Mouse (Mus musculus): ENCODE measurements around the gene Grifin. TPM values are rescaled to one million over a fixed set of nuclear protein-coding genes. Genes with fewer than 3 reads are reported as not detected.
A peak's percentile ranks its signal among the peaks of the same experiment; 100 is the strongest.

Grifin gene
- polyA plus RNA-seq, 1 experiment from 2014 or later, result not detected

GRCm38 (mm10) chr5:140567321-140567720 lies 2.5 kb upstream of the Grifin start:
- Histone ChIP-seq H3K4me2 (replicated peaks) (no peak overlapping the region), H3K27ac (no peak overlapping the region), H3K36me3 (no peaks in the 10 kb centered on the region), H3K27me3 (replicated peaks) (no peaks in the 10 kb centered on the region), H3K4me1 (peaks cover 22% of the 10 kb centered on the region), H3K9me3 (no peaks in the 10 kb centered on the region), H3K4me3 (no peak overlapping the region), H3K9ac (no peak overlapping the region)
- 52% methylated on average over 11 of the region's 11 CpGs for WGBS
- 0 out of 2 replicates have a peak, but pooled peaks have one; percentile 37 for ATAC-seq (ENCODE audit: low FRiP score, low read depth)

DNA sequence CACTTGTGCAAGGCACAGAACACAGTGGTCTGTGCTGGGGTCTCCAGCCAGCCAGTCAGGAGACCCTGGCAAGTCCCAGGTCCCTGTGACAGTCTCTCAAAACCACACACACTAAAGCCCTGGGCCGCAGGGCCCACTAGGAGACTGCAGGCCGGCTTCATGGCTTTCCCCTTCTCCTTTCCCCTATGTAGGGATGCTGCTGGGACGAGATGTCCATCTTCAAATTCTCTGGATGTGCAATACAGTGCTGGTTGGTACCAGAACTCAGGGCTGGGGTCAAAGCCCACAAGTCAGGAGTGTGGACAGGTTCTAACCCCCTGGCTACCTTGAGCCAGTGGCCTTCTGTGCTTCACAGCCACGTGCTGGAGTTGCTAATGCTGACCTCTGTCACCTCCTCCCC lies 1.4 kb upstream of the Grifin start:
- Histone ChIP-seq H3K27ac (no peak overlapping the region), H3K36me3 (no peaks in the 10 kb centered on the region), H3K4me1 (peaks cover 22% of the 10 kb centered on the region), H3K27me3 (replicated peaks) (no peaks in the 10 kb centered on the region), H3K4me3 (no peak overlapping the region), H3K9me3 (no peaks in the 10 kb centered on the region), H3K9ac (no peak overlapping the region), H3K4me2 (replicated peaks) (no peak overlapping the region)
- WGBS, result 68% methylated on average over 4 of the region's 4 CpGs
- no peak for ATAC-seq (ENCODE audit: low FRiP score, low read depth)

- no peak overlapping the region for H3K4me2 ChIP-seq (replicated peaks)
- H3K9me3 ChIP-seq, result no peaks in the 10 kb centered on the region
- H3K4me3 ChIP-seq, result no peak overlapping the region
- H3K9ac ChIP-seq, result no peak overlapping the region
- H3K27me3 ChIP-seq (replicated peaks), result no peaks in the 10 kb centered on the region
- ATAC-seq (ENCODE audit: low FRiP score, low read depth), result no peak
- H3K4me1 ChIP-seq, result peaks cover 19% of the 10 kb centered on the region
- WGBS, result 70% methylated on average over 6 of the region's 6 CpGs
- H3K36me3 ChIP-seq, result no peaks in the 10 kb centered on the region
- H3K27ac ChIP-seq, result no peak overlapping the region
These were observed 985 bp upstream of the Grifin start for GRCm38 (mm10) chr5:140565856-140566255.

DNA sequence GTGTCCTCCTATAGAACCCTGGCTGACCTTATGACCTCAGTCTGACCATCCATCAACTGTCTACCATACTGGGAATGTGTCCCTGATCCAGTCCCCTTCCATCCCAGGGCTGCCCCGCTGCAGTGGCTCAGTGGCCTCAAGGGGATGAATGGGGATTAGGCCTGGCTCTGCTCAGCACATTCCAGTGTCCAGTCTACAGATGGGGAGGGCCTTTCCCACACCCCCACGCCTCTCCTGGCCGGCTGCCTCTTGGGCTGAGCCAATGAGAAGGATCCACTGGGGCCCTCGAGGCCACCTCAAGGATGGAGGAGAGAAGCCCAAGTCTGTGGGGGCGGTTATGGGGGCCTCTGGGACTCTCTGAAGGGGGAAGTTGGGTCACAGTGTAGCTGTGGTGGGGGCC lies 580 bp upstream of the Grifin start:
- Histone ChIP-seq H3K27ac (no peak overlapping the region), H3K4me1 (peaks cover 19% of the 10 kb centered on the region), H3K4me3 (no peak overlapping the region), H3K36me3 (no peaks in the 10 kb centered on the region), H3K4me2 (replicated peaks) (no peak overlapping the region), H3K9me3 (no peaks in the 10 kb centered on the region), H3K27me3 (replicated peaks) (no peaks in the 10 kb centered on the region), H3K9ac (no peak overlapping the region)
- 31% methylated on average over 5 of the region's 5 CpGs for WGBS
- no peak for ATAC-seq (ENCODE audit: low FRiP score, low read depth)

DNA sequence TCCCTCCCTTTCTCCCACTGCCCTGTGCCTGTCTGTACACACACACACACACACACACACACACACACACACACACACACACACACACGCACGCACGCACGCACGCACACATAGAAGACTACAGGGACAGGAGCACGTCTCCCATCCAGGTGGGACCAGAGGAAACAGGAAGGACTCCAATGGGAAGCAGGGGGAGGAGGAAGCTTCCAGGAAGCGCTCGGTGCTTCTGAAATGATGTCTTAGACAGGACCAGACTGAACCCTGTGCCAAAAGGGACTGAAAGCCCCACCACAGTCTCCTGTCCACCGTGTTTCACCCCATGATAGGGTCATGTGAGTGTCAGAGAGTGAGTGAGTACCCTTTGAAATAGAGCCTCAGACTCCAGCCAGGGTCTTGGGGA lies 2.3 kb downstream of the Grifin start:
- H3K4me2 ChIP-seq (replicated peaks), result no peak overlapping the region
- H3K9ac ChIP-seq, result no peak overlapping the region
- no peaks in the 10 kb centered on the region for H3K9me3 ChIP-seq
- no peaks in the 10 kb centered on the region for H3K27me3 ChIP-seq (replicated peaks)
- 86% methylated on average over 6 of the region's 9 CpGs for WGBS
- peaks cover 13% of the 10 kb centered on the region; the same call in 1 of the 2 replicates for H3K4me1 ChIP-seq
- no peak overlapping the region for H3K4me3 ChIP-seq
- H3K27ac ChIP-seq, result no peak overlapping the region
- no peaks in the 10 kb centered on the region for H3K36me3 ChIP-seq
- no peak for ATAC-seq (ENCODE audit: low FRiP score, low read depth)

DNA sequence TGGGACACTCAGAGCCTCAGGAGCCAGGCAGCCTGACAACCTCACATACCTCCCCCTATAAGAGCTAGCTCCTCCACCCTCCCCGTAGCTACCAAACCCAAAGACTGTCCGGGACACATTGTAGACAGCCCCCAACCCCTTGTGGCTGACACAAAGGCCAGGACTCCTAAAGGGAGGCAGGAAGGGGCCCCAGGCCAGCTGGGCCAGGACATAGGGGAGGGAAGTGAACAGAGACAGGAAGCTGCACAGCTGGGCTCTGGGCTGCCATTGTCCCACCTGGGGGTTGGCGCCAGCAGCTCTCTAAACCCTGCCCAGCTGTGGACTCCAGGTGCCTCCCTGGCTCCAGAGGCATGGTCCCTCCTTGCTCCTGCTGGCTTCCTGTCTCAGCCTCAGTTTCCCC lies 8.0 kb downstream of the Grifin start:
- H3K4me3 ChIP-seq, result no peak overlapping the region
- H3K36me3 ChIP-seq, result no peaks in the 10 kb centered on the region
- no peaks in the 10 kb centered on the region for H3K9me3 ChIP-seq
- 36% methylated on average over 3 of the region's 3 CpGs for WGBS
- no peak for ATAC-seq (ENCODE audit: low FRiP score, low read depth)
- H3K27me3 ChIP-seq (replicated peaks), result no peaks in the 10 kb centered on the region
- H3K27ac ChIP-seq, result no peak overlapping the region
- H3K9ac ChIP-seq, result no peak overlapping the region
- H3K4me1 ChIP-seq, result no peaks in the 10 kb centered on the region
- no peak overlapping the region for H3K4me2 ChIP-seq (replicated peaks)

DNA sequence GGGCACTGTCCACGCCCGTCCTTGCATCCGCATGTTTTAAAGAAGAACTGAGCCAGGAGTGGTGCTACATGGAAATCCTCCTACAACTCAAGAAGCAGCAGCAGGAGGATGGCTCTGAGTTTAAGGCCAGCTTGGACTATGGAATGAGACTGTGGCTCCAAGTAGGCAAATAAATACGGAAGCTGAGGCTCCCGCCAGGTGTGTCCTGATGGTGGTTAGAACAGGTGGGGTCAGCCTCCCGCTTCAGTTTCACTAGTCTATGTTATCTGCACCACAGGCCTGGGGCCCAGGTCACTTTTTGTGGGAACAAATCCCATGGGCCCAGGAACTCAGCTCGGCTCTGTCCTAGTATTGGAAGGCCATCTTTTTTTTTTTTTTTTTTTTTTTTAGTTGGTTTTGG lies 11.2 kb downstream of the Grifin start:
- Histone ChIP-seq H3K27me3 (replicated peaks) (no peaks in the 10 kb centered on the region), H3K36me3 (no peaks in the 10 kb centered on the region), H3K4me3 (no peak overlapping the region), H3K4me1 (no peaks in the 10 kb centered on the region), H3K27ac (no peak overlapping the region), H3K9ac (no peak overlapping the region), H3K9me3 (no peaks in the 10 kb centered on the region), H3K4me2 (replicated peaks) (no peak overlapping the region)
- WGBS, result 92% methylated on average over 7 of the region's 7 CpGs
- ATAC-seq (ENCODE audit: low FRiP score, low read depth), result no peak

- WGBS, result 20% methylated on average over 17 of the region's 17 CpGs
- H3K4me3 ChIP-seq, result no peak overlapping the region
These were observed 15.4 kb downstream of the Grifin start for GRCm38 (mm10) chr5:140549306-140550047.

DNA sequence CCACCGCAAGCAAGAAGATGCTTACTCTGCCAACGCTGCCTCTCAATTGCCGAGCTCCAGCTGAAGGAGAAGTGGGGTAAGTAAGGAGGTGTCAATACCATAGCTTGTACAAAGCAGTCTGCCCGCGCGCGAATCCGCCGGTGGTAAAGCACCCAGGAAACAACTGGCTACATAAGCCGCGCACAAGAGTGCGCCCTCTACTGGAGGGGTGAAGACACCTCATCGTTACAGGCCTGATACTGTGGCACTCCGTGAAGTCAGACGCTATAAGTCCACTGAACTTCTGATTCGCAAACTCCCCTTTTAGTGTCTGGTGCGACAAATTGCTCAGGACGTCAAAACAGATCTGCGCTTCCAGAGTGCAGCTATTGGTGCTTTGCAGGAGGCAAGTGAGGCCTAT lies 18.5 kb downstream of the Grifin start:
- WGBS, result 87% methylated on average over 19 of the region's 19 CpGs
- no peak for ATAC-seq (ENCODE audit: low FRiP score, low read depth)

More at GRCm38 (mm10) chr5:140549306-140550047, 15.4 kb downstream of the Grifin start:
- no peaks in the 10 kb centered on the region for H3K27me3 ChIP-seq (replicated peaks)
- peak overlapping the region; percentile 33 for H3K4me2 ChIP-seq (replicated peaks)
- no peaks in the 10 kb centered on the region for H3K36me3 ChIP-seq
- 0 out of 2 replicates have a peak, but pooled peaks cover 3% of the 10 kb centered on the region for H3K9me3 ChIP-seq
- peak; percentile 93 for ATAC-seq (ENCODE audit: low FRiP score, low read depth)
- H3K9ac ChIP-seq, result no peak overlapping the region
- H3K4me1 ChIP-seq, result no peaks in the 10 kb centered on the region
- no peak overlapping the region for H3K27ac ChIP-seq

GRCm38 (mm10) chr5:140545651-140546050 lies 19.2 kb downstream of the Grifin start:
- Histone ChIP-seq H3K27ac (no peak overlapping the region), H3K4me3 (no peak overlapping the region), H3K4me2 (replicated peaks) (no peak overlapping the region), H3K4me1 (peaks cover 4% of the 10 kb centered on the region; the same call in 1 of the 2 replicates), H3K9ac (no peak overlapping the region), H3K36me3 (no peaks in the 10 kb centered on the region), H3K9me3 (0 out of 2 replicates have a peak, but pooled peaks cover 3% of the 10 kb centered on the region), H3K27me3 (replicated peaks) (no peaks in the 10 kb centered on the region)
- WGBS, result 62% methylated on average over 6 of the region's 6 CpGs
- no peak for ATAC-seq (ENCODE audit: low FRiP score, low read depth)

More for the DNA sequence above, 18.5 kb downstream of the Grifin start:
- H3K9ac ChIP-seq, result no peak overlapping the region
- H3K9me3 ChIP-seq, result 0 out of 2 replicates have a peak, but pooled peaks cover 3% of the 10 kb centered on the region
- H3K36me3 ChIP-seq, result no peaks in the 10 kb centered on the region
- H3K4me1 ChIP-seq, result peaks cover 4% of the 10 kb centered on the region; the same call in 1 of the 2 replicates
- H3K4me3 ChIP-seq, result no peak overlapping the region
- H3K4me2 ChIP-seq (replicated peaks), result no peak overlapping the region
- H3K27ac ChIP-seq, result no peak overlapping the region
- H3K27me3 ChIP-seq (replicated peaks), result no peaks in the 10 kb centered on the region

DNA sequence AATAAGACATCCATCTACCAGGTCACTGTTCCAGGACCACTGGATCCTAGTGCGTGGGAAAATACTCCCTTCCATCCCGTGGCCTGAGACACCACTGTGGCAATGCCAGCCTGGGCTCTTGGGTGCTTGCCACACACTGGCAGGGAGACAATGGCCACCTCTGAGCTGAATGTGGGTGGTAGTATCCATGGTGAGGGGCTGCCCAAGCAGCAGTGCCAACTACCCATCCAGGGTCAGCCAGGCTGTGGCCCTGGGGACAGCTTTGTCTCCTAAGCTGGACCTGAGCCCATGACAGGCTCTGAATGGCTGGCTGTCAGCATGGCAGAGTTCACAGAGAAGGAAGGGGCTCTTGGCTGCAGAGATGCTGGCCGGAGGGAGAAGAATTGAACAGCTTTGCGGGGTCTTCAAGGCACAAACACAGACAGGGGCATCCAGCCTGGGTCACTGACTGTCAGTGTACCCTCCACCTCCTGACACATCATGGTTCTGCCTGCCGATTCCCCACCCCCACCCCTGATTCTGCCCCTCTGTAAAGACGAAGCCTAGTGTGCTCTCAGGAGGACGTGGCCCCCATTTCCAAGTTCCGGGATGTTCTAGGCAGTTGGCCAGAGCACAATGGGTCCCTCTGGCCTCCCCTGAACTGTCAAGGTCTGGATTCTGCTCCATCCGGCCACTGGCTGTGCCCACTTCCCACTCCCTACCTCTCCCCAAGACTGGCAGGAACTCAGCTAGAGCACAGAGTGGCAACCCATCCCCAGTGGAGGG lies 21.9 kb downstream of the Grifin start:
- Histone ChIP-seq H3K4me2 (replicated peaks) (no peak overlapping the region), H3K27ac (no peak overlapping the region), H3K36me3 (no peaks in the 10 kb centered on the region), H3K4me1 (peaks cover 4% of the 10 kb centered on the region; the same call in 1 of the 2 replicates), H3K4me3 (no peak overlapping the region), H3K27me3 (replicated peaks) (no peaks in the 10 kb centered on the region), H3K9ac (peak overlapping the region; percentile 17; the same call in 1 of the 2 replicates), H3K9me3 (0 out of 2 replicates have a peak, but pooled peaks cover under 1% of the 10 kb centered on the region)
- no peak for ATAC-seq (ENCODE audit: low FRiP score, low read depth)
- WGBS, result 78% methylated on average over 9 of the region's 9 CpGs

DNA sequence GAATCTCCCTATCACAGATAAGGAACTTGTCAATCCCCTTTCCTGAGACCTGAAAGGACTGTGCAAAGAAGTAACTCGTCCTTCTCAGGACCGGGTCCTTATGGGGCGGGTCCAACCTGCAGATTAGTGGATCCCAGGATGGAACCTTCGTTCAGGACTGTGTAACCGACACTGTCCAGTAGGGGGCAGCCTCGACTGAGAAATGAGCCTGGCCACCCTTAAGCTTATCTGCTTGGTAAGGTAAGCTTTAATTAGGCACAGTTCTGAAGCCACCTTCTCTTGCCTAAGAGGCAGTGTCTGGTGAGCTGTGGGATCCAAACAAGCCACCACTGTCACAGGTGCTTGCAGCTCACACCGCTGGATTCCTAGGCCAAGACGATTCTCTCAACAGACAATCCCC lies 24.8 kb downstream of the Grifin start:
- no peaks in the 10 kb centered on the region for H3K36me3 ChIP-seq
- no peak overlapping the region for H3K4me2 ChIP-seq (replicated peaks)
- peaks cover 4% of the 10 kb centered on the region; the same call in 1 of the 2 replicates for H3K4me1 ChIP-seq
- 16% methylated on average over 8 of the region's 8 CpGs for WGBS
- H3K4me3 ChIP-seq, result no peak overlapping the region
- H3K9me3 ChIP-seq, result no peaks in the 10 kb centered on the region
- ATAC-seq (ENCODE audit: low FRiP score, low read depth), result peak; percentile 30; the same call in 1 of the 2 replicates
- H3K27me3 ChIP-seq (replicated peaks), result no peaks in the 10 kb centered on the region
- no peak overlapping the region for H3K27ac ChIP-seq
- H3K9ac ChIP-seq, result no peak overlapping the region
